Mouse (Mus musculus): ENCODE measurements at regions not wholly inside any gene's neighbourhood (a gene's known extent, or its start where the extent isn't known, plus 50 kb on each side); places are given as distances from the start of the nearest gene placed in this dataset.
A peak's percentile ranks its signal among the peaks of the same experiment; 100 is the strongest.

DNA sequence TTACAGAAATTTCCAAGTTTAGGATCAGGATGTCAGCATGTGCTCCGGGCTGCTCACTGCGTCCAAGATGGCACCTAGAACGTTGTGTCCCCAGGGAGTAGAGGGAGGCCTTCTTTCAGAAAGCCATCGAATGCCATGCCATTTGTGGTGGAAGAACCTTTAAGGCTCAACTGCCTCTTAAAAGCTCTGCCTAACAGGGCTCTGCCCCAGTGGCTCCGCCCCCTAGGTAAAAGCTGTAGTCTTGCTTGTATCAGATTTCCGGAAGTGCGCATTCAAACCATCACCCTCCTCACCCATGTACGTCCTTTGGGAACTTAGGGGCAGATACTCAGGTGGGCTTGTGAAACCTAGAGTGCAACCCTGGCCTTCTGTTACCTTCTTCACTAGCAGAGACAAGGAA is 54.0 kb upstream of the Psmd7 start:
- peak; percentile 72 for DNase-seq (ENCODE audit: low read depth, low spot score)

DNA sequence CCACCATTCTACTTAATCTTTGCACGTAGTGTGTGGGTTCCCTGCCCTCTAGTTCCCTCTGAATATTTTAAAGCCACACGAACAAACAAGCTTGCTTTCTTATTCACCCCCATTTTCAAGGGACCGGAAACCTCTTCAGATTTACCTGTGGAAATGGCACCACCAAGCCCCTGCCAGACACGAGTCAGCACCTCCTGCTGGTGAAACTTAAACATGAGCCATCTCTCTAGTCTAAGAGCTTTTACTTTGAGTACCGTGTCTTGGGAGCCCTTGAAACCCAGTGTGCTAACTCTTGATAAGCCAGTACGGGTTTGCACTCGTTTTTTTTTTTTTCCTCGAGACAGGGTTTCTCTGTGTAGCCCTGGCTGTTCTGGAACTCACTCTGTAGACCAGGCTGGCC is 59.7 kb upstream of the Psmd7 start:
- peak; percentile 72 for DNase-seq (ENCODE audit: low read depth, low spot score)

DNA sequence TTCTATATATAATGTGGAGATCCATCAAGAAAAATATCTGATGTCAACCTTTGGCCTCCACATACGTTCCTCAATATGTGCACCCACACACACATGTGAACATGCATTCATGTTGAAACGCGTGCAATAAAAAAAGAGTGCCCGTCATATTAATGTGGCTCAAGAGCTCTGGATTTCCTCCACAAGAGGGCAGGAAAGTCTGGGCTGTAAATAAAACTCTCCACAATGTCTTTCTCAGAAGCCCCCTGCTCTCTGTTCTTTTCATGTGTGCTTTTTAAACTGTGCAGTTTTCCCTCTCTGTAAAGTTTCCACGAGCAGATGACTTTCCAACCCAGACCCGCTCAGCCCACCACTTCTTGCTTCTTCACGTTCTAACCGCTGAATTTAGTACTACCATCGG is 62.0 kb upstream of the Psmd7 start:
- no peak for DNase-seq (ENCODE audit: low read depth, low spot score)

- DNase-seq (ENCODE audit: low read depth, low spot score) = no peak
Observed at GRCm38 (mm10) chr8:107651424-107651823, 63.2 kb upstream of the Psmd7 start.

DNA sequence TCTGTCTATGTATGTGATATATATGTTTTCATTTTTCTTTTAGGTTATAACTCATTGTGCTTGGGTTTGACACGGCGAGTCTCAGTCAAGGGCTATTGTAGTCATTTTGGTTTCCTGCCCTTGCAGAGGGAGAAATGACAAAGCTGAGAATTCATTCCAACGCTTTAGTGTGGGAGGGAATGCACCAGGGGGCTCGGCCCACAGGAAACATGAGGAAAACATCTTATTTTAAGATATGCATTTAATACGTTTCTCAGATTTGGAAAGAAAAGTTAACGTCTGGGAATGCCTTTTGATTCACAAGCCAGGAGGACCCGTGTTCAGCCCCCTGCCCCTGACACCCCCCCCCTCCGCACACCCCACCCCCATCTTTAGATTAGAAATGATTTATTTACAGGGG is 64.0 kb upstream of the Psmd7 start:
- DNase-seq (ENCODE audit: low read depth, low spot score) = no peak

GRCm38 (mm10) chr8:107653711-107654110 is 65.4 kb upstream of the Psmd7 start:
- no peak for DNase-seq (ENCODE audit: low read depth, low spot score)

DNA sequence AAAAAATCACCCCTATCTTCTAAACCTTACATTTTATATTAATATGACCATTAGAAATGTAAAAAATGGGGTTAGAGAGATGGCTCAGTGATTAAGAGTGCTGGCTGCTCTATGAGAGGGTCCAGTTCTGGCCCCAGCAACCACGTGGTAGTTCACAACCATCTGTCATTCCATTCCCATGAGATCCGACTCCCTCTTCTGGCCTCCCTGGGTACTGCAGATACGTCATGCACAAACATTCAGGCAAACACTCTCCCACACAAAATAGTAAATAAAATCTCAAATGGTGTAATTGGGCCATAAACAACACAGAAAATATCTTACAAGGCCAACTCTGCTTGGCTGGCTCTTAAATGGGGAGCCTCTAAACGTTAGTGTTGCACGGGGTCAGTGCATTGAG is 68.4 kb upstream of the Psmd7 start:
- DNase-seq (ENCODE audit: low read depth, low spot score) = peak; percentile 75

GRCm38 (mm10) chr8:107657741-107658140 is 69.5 kb upstream of the Psmd7 start:
- DNase-seq (ENCODE audit: low read depth, low spot score) = no peak

- no peak for DNase-seq (ENCODE audit: low read depth, low spot score)
Observed at GRCm38 (mm10) chr8:107658386-107658785, 70.1 kb upstream of the Psmd7 start.

GRCm38 (mm10) chr8:107660624-107661023 is 72.4 kb upstream of the Psmd7 start:
- DNase-seq (ENCODE audit: low read depth, low spot score) = no peak

DNA sequence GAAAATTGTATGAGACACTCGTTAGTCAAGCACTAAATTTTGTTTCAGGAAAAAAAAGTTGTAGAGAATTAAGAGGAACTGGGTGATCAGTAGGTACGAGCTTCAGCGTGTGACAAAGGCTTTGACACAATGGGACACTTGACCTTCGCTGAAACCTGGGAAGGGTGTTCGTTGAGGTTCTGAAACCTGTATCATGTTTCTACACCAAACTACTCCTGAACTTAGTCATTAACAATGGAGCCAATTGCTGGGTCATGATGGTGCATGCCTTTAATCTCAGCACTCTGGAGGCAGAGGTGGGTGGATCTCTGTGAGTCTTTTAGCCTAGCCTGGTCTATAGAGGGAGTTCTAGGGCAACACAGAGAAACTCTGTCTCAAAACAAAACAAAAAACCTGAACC is 81.3 kb upstream of the Psmd7 start:
- DNase-seq (ENCODE audit: low read depth, low spot score) = peak; percentile 50

DNA sequence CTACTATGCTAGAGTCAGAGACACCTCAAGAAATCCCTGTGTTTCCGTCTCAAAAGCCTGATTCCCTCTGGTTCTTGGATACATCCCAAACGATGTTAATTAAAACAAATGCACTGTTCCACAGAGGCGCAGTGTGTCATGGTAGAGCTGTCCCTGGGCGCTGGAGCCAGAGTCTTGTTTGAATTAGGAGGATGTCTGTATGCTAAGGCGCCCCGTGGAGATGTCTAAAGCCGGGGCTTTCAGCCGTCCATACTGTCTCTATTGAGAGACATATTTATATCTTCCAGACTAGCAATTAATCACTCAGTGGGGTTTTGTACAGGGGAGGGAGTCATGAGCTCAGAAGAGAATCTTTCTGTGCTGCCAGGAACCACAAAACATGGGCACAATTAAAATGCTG is 83.2 kb upstream of the Psmd7 start:
- DNase-seq (ENCODE audit: low read depth, low spot score) = no peak

DNA sequence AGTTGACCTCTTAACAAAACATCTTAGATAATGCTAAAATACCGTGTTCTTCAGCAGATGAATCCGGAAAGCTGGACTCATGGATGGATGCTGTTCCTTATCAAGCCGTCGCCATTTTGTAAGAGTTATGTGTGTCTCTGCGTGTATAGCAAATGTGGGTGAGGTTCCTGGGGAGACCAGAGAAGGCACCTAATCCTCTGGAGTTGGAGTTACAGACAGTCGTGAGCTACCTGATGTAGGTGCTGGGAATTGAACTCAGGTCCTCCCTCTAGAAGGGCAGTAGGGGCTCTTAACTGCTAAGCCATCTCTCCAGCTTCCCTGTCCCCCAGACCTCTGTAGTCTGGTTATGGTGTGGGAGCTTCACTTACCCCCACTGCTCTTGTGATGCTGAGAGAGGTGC is 84.4 kb upstream of the Psmd7 start:
- DNase-seq (ENCODE audit: low read depth, low spot score) = no peak

- peak; percentile 89 for DNase-seq (ENCODE audit: low read depth, low spot score)
Observed at GRCm38 (mm10) chr8:107682066-107682465, 93.8 kb upstream of the Psmd7 start.

GRCm38 (mm10) chr8:107684721-107685691 is 96.7 kb upstream of the Psmd7 start:
- DNase-seq (ENCODE audit: low read depth, low spot score) = peak; percentile 91

- no peak for DNase-seq (ENCODE audit: low read depth, low spot score)
Observed at GRCm38 (mm10) chr8:107686936-107687335, 98.7 kb upstream of the Psmd7 start.

DNA sequence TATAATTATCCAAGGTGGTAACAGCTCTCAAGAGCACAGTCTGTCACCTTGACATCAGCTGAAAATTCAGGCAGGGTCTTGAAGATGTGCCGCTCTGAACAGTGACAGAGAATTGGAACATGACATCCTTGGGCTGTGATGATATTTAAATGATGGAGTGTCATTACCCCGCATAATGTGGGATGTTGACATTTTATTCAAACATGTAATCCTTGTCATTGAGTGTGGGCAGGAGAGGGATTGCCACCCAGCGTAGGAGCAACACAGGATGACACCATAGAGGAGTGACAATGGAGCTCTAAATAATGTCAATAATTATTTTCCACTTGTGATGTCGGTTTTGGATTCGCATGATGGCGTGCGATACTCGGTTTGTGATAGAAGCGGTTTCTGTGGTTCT is 99.3 kb upstream of the Psmd7 start:
- no peak for DNase-seq (ENCODE audit: low read depth, low spot score)

- DNase-seq (ENCODE audit: low read depth, low spot score) = no peak
Observed at GRCm38 (mm10) chr8:107689020-107689419, 100.8 kb upstream of the Psmd7 start.

DNA sequence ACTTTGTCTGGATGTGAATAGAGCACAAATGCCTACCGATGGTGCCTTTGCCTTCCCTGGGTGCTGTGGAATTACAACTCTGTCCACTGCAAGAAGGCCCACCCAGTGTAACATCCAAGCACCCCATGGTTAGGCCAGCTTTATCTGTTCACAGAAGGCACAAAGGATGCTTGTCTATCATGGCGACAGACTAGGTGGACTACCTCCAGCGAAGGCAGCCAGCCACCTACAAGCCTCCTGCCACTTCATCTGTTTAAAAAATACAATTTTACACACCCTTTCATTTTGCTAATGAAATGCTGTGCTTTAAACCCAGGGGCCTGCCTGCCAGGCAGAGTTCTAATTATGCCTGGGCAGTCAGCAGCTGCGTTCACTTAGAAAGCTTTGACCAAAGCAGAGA is 103.0 kb upstream of the Psmd7 start:
- DNase-seq (ENCODE audit: low read depth, low spot score) = no peak

DNA sequence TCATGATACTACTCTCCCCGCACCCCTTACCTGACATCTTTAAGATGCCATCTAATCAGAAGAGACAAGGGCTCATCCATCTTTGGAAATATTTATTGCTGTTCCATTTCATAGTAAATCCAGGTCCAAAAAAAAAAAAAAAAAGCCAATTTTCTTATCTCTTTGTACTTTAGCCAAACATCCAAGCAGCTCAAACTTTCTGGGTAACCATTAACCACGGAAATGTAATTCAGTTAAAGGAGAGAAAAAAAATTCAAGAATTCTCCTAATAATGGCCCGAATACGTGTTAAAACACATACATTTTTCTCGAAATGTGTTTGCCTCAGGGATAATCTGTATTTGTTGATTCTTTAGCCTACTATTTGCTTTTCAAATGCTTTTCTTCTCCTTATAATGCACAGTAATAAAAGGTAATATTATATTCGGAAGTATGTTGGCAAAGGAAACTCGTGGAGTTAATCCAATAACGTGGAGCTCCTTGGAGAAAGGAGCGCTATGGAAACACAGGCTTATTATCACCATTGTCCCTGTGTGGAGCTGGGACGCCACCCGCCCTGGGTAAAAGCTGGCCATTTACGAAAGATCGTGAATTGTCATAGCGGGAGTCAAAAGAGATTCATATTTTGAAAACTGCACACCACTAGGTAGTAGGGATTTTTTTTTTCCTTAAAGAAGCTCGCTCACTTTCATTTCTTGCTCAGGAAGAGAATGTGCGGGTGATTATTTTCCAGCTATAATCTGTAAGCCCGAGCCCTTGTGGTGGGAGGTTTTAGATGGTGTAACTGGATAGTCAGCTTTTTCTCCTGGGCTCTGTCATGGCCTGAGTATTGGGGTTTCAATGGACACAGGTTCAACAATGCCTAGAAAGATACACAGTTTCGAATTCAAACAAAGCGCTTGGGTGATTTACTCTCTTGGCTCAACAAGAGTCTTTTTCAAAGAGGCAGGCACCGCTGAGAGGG is 108.4 kb upstream of the Psmd7 start:
- no peak for DNase-seq (ENCODE audit: low read depth, low spot score)

DNA sequence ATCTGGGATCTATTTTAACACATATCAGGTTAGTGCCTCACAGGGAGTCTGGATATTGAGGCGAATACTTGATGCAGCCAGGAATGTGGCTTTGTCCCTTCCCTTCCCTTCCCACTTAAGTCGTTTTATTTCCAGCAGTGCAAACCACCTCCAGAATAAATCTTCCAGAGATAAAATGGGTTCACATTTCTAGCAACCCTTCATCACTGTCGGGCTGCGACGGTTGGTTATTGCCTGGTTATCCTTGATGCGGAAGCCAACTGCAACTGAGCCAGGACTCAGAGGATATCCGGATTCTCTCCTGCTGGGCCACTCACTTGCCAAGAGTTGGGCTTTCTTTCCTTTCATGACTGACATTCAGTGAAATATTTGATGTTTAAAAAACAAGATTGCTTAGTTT is 111.0 kb upstream of the Psmd7 start:
- no peak for DNase-seq (ENCODE audit: low read depth, low spot score)

- no peak for DNase-seq (ENCODE audit: low read depth, low spot score)
Observed at GRCm38 (mm10) chr8:107699759-107700158, 111.5 kb upstream of the Psmd7 start.
